Mouse (Mus musculus) CD4-positive, CD25-positive, alpha-beta regulatory T cell, adult 9 weeks (primary cell): ENCODE measurements around the gene Ten1. TPM values are rescaled to one million over a fixed set of nuclear protein-coding genes. Genes with fewer than 3 reads are reported as not detected.

Source experiments
- polyA plus RNA-seq: library from polyadenylated mRNA; unstranded; fragments of 100-300 nt; shearing (Covaris generic); gene quantifications from one replicate; pipeline ENCODE4 v1.2.1, GENCODE M21; 2017

Ten1 gene
- polyA plus RNA-seq, result 93.2 TPM

DNA sequence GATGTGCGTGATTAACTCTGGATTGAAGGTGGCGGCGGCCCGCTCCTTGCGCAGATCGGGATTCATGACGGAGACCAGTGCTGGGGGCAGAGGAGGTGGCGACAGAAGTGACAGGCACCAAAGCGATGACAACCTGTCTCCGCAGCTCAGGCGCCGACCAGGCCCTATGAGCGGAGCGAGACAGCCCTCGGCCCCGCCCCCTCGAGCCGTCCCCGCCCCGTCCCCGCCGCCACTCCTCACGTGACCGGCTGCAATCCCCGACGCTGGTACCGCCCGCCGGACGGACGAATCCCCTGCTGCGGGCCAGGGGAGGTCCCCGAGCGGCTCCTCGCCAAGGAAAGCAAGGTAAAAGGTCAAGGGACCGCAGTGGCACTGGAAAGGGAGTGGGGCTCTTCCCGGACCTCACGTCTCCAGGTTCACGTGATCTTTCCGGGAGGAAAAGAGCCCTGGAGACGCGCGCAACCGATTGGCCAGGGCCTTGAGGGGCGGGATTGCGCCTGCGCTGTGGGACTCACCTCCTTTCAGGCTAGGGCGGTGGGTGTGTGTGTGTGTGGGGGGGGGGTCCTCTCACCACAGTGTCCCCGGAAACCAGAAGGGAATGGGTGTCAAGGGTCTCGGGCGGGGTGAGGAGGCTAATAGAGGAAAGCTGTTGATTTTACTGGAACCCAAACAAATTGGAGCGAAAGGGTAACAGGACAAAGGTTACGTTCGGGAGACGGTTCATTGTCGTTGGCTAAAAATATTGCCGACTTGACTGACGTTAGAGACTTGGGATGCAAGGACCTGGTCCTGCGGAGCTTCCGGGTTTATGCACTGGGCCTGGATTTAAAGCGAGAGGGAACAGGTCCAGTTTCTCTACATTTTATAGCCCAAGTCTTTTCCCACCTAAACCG, at the start of gene Ten1, which contains the start of gene Acox1:
Gene Ten1 (plus strand): TSS at position 217 of the 893 bp plus-strand sequence.
Gene Acox1 (minus strand): TSS at position 407 of the 893 bp plus-strand sequence.

GRCm38 (mm10) chr11:116167884-116168439, 30.7 kb upstream of the Ten1 start, which contains the start of gene Fbf1:
Fbf1 (minus strand) TSS chr11:116168166.

DNA sequence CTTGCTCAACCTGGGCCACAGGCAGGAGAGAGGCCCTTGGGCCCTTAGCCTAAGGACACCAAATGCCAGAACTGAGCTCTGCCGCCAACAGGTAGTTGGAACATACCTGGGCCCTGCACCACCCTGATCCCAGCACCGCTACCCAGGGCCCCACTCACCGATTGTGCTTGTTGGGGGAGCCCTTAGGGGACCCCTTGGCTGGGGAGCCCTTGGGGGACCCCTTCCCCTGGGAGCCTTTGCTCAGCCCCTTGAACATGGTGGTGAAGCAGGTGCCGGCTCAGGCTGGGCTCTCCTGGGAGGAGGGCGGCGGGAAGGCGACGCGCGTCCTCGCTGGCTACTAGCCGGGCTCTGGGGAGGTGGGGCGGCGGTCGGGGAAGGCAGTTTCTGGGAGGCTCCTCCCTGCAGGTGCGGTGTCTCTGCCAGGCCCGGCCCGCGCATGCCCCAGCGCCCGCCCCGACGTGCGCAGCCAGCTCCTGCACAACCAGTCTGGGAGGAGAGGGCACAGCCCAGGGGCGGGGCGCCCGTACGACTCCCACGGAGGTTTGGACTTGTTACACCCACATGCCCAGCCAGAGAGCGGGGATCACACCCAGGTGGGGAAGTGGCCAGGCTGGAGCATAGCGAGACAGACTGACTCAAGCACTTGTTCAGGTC, 39.2 kb downstream of the Ten1 start, which contains the start of gene Evpl:
Gene Evpl (minus strand): TSS at position 336 of the 654 bp plus-strand sequence.

Other genes with a start within 250 kb of the Ten1 start
- 0.07 TPM for gene Itgb4, start 224.1 kb upstream of the Ten1 start, polyA plus RNA-seq
- gene Galk1, start 186.1 kb upstream of the Ten1 start, polyA plus RNA-seq, result 40.7 TPM
- gene H3f3b, start 170.9 kb upstream of the Ten1 start, polyA plus RNA-seq, result 1,313 TPM
- gene Unk, start 168.5 kb upstream of the Ten1 start, polyA plus RNA-seq, result 41.0 TPM
- gene Unc13d, start 120.9 kb upstream of the Ten1 start, polyA plus RNA-seq, result 186 TPM
- gene Wbp2, start 111.9 kb upstream of the Ten1 start, polyA plus RNA-seq, result 227 TPM
- not detected for gene Trim47, start 71.6 kb upstream of the Ten1 start, polyA plus RNA-seq
- 7.7 TPM for gene Trim65, start 67.7 kb upstream of the Ten1 start, polyA plus RNA-seq
- gene Mrpl38, start 60.0 kb upstream of the Ten1 start, polyA plus RNA-seq, result 54.6 TPM
- gene Fbf1, start 30.7 kb upstream of the Ten1 start, polyA plus RNA-seq, result 5.6 TPM
- 24.5 TPM for gene Acox1, start 190 bp downstream of the Ten1 start, polyA plus RNA-seq
- gene Evpl, start 39.2 kb downstream of the Ten1 start, polyA plus RNA-seq, result 0.09 TPM
- gene Srp68, start 75.4 kb downstream of the Ten1 start, polyA plus RNA-seq, result 88.0 TPM
- not detected for gene Galr2, start 82.1 kb downstream of the Ten1 start, polyA plus RNA-seq
- gene Exoc7, start 108.4 kb downstream of the Ten1 start, polyA plus RNA-seq, result 113 TPM
- gene Foxj1, start 136.5 kb downstream of the Ten1 start, polyA plus RNA-seq, result not detected
- 2.4 TPM for gene Rnf157, start 214.2 kb downstream of the Ten1 start, polyA plus RNA-seq
- 25.0 TPM for gene Ubald2, start 235.2 kb downstream of the Ten1 start, polyA plus RNA-seq